Mouse (Mus musculus) bone marrow macrophage, adult 2 months (primary cell): ENCODE data around the gene Olfr1416.

Experiments used
- CTCF ChIP-seq: IDR thresholded peaks from 2 replicates; pipeline ENCODE4 v1.5.1; 2012; ENCODE audit warnings: low read depth, mild to moderate bottlenecking, low read length, moderate library complexity
- POLR2A ChIP-seq: IDR thresholded peaks from 2 replicates; pipeline ENCODE4 v1.6.1; 2012; ENCODE audit warnings: mild to moderate bottlenecking, low read depth, low read length, borderline replicate concordance

- TF ChIP-seq POLR2A: no peak
- TF ChIP-seq CTCF: no peak
Observed at GRCm38 (mm10) chr1:92440066-92440750, 44.7 kb downstream of the Olfr1416 start.
